Mouse (Mus musculus) CH12.LX (cell line): ENCODE data around the gene Has3.

Experiments
- CHD2 ChIP-seq: IDR thresholded peaks from 2 replicates; pipeline ENCODE4 v1.6.1; 2011; ENCODE audit warnings: low read length, improper control_type of control experiment
- CTCF ChIP-seq, 2 experiments: IDR thresholded peaks in 1 of 2; conservative IDR thresholded peaks in 1 of 2; 2 replicates each; pipeline ENCODE4 v1.5.1; 2011 to 2012; ENCODE audit warnings: low read depth in 2 of 2, low read length in 2 of 2, improper control_type of control experiment in 1 of 2, inconsistent platforms in 1 of 2, mild to moderate bottlenecking in 1 of 2, moderate library complexity in 1 of 2
- ETS1 ChIP-seq: conservative IDR thresholded peaks from 2 replicates; pipeline ENCODE4 v1.6.1; 2012; ENCODE audit warnings: low read depth, mild to moderate bottlenecking, inconsistent platforms, low read length, improper control_type of control experiment, moderate library complexity
- MAFK ChIP-seq: IDR thresholded peaks from 2 replicates; pipeline ENCODE4 v1.6.1; 2011; ENCODE audit warnings: low read length, improper control_type of control experiment; ENCODE audit not compliant: insufficient replicate concordance
- MYC ChIP-seq: IDR thresholded peaks from 2 replicates; pipeline ENCODE4 v1.6.1; 2011; ENCODE audit warnings: low read depth, mild to moderate bottlenecking, improper control_type of control experiment, low read length
- NELFE ChIP-seq: IDR thresholded peaks from 2 replicates; pipeline ENCODE4 v1.6.1; 2011; ENCODE audit warnings: low read depth, low read length, improper control_type of control experiment
- POLR2A ChIP-seq: IDR thresholded peaks from 2 replicates; pipeline ENCODE4 v1.6.1; 2011; ENCODE audit warnings: low read depth, mild to moderate bottlenecking, improper control_type of control experiment, low read length
- RCOR1 ChIP-seq: conservative IDR thresholded peaks from 2 replicates; pipeline ENCODE4 v1.6.1; 2012; ENCODE audit warnings: low read depth, mild to moderate bottlenecking, inconsistent platforms, low read length, improper control_type of control experiment
- SMC3 ChIP-seq: IDR thresholded peaks from 2 replicates; pipeline ENCODE4 v1.6.1; 2011; ENCODE audit warnings: low read depth, low read length, improper control_type of control experiment
- TBP ChIP-seq: conservative IDR thresholded peaks from 2 replicates; pipeline ENCODE4 v1.6.1; 2011; ENCODE audit warnings: low read depth, low read length, improper control_type of control experiment
- ZKSCAN1 ChIP-seq: IDR thresholded peaks from 2 replicates; pipeline ENCODE4 v1.6.1; 2012; ENCODE audit warnings: low read depth, inconsistent platforms, low read length, improper control_type of control experiment, borderline replicate concordance

DNA sequence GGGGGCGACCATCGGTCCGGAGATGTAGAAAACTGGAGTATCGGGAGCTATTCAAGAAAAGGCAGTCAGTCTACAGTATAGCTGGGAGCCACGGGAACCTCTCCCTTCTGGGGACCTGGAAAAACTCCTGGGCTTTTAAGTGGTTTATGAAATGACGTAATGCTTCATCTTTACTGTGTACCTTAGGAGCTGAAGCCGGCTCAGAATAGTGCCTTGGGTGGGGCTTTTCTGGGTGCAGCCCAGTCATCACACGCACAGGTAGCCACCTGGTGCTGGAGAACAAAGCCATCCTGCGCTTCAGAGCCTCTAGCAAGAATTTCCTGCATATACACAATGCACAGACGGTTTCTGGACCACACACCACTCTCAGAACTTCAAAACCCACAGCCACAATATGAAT, 7.2 kb upstream of the Has3 start:
- TF ChIP-seq CTCF (conservative IDR thresholded peaks at IDR 0.05 in 1 of 2, IDR thresholded peaks at IDR 0.05 in 1 of 2; ENCODE audit: low read depth in 2 of 2, low read length in 2 of 2): no peak
- no peak for TF ChIP-seq NELFE
- TF ChIP-seq RCOR1: no peak
- TF ChIP-seq POLR2A: no peak
- TF ChIP-seq CHD2: no peak
- no peak for TF ChIP-seq ETS1
- TF ChIP-seq MYC: no peak
- no peak for TF ChIP-seq ZKSCAN1
- no peak for TF ChIP-seq TBP
- TF ChIP-seq SMC3: no peak
- no peak for TF ChIP-seq MAFK
